Mouse (Mus musculus): ENCODE measurements at regions not wholly inside any gene's neighbourhood (a gene's known extent, or its start where the extent isn't known, plus 50 kb on each side); places are given as distances from the start of the nearest gene placed in this dataset.

DNA sequence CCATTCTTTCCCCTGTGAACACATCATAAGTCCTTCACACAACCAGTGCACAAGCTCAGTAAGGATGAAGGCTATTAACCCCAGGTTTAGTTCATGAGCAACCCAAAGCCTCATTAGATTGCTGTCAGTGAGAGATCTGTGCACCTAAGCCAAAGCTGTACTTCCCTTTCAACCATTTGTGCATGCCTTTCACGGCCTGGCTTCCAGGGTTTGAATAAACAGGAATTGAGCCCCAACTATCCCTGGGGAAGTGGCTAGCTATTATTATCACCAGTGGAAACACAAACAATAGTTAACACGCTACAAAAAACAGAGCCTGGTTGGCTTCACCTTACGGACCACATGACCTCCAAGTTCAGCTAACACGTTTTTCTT is 104.9 kb downstream of the Tmsb4x start:
- Histone ChIP-seq H3K36me3 (ENCODE audit: control insufficient read depth, insufficient read depth, low read length) (no peaks in the 10 kb centered on the region), H3K27me3 (replicated peaks; ENCODE audit: control insufficient read depth, insufficient read depth, low read length) (peaks cover 22% of the 10 kb centered on the region; the same call in 1 of the 2 replicates), H3K4me2 (ENCODE audit: low read length) (no peak overlapping the region), H3K9me3 (ENCODE audit: control insufficient read depth, low read length) (no peaks in the 10 kb centered on the region), H3K27ac (ENCODE audit: low read depth) (no peak overlapping the region), H3K4me3 (ENCODE audit: low read depth, low read length) (no peak overlapping the region), H3K9ac (ENCODE audit: low read length) (no peak overlapping the region), H3K4me1 (replicated peaks; ENCODE audit: control insufficient read depth, insufficient read depth, low read length) (no peaks in the 10 kb centered on the region)
- 49% methylated on average over 4 of the region's 4 CpGs for WGBS
- ATAC-seq (replicated peaks; ENCODE audit: low FRiP score, low TSS enrichment, low read depth) (no peak), DNase-seq (ENCODE audit: low spot score) (no peak)

GRCm38 (mm10) chrX:167103501-167104246 is 105.4 kb downstream of the Tmsb4x start:
- Histone ChIP-seq H3K9ac (ENCODE audit: low read length) (no peak overlapping the region), H3K27ac (ENCODE audit: low read depth) (no peak overlapping the region), H3K36me3 (ENCODE audit: control insufficient read depth, insufficient read depth, low read length) (no peaks in the 10 kb centered on the region), H3K9me3 (ENCODE audit: control insufficient read depth, low read length) (no peaks in the 10 kb centered on the region), H3K4me1 (replicated peaks; ENCODE audit: control insufficient read depth, insufficient read depth, low read length) (no peaks in the 10 kb centered on the region), H3K4me2 (ENCODE audit: low read length) (no peak overlapping the region), H3K27me3 (replicated peaks; ENCODE audit: control insufficient read depth, insufficient read depth, low read length) (peaks cover 22% of the 10 kb centered on the region; the same call in 1 of the 2 replicates), H3K4me3 (ENCODE audit: low read depth, low read length) (no peak overlapping the region)
- no peak for ATAC-seq (replicated peaks; ENCODE audit: low FRiP score, low TSS enrichment, low read depth)
- WGBS: 52% methylated on average over 12 of the region's 12 CpGs
- no peak for DNase-seq (ENCODE audit: low spot score)

- no peak for DNase-seq (ENCODE audit: low spot score)
- no peak overlapping the region for H3K4me2 ChIP-seq (ENCODE audit: low read length)
- no peaks in the 10 kb centered on the region for H3K4me1 ChIP-seq (replicated peaks; ENCODE audit: control insufficient read depth, insufficient read depth, low read length)
- H3K9me3 ChIP-seq (ENCODE audit: control insufficient read depth, low read length): no peaks in the 10 kb centered on the region
- WGBS: 60% methylated on average over 2 of the region's 2 CpGs
- no peak overlapping the region for H3K27ac ChIP-seq (ENCODE audit: low read depth)
- H3K27me3 ChIP-seq (replicated peaks; ENCODE audit: control insufficient read depth, insufficient read depth, low read length): 0 out of 2 replicates have a peak, but pooled peaks cover 10% of the 10 kb centered on the region
- no peak overlapping the region for H3K9ac ChIP-seq (ENCODE audit: low read length)
- no peak overlapping the region for H3K4me3 ChIP-seq (ENCODE audit: low read depth, low read length)
- no peak for ATAC-seq (replicated peaks; ENCODE audit: low FRiP score, low TSS enrichment, low read depth)
- no peaks in the 10 kb centered on the region for H3K36me3 ChIP-seq (ENCODE audit: control insufficient read depth, insufficient read depth, low read length)
These were observed 107.2 kb downstream of the Tmsb4x start for GRCm38 (mm10) chrX:167101929-167102328.

DNA sequence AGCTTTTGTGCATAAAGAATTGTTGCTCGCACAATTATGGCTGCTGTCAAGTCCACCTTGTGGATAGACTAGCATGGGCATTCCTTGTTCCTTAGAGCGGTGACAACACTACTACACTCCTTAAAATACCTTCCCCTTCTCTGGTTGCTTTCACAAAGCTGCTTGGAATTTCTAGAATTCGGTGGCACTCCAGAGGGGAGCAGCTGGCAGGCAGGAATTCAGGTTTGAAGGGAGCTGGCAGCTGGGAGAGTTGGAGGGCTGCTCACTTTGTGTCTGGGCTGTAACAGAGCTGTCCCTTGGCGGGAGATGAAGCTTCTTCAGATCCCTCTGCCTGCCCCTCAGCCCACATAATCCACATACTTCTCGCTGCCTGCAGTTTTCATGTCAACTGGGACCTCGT is 109.7 kb downstream of the Tmsb4x start:
- Histone ChIP-seq H3K27ac (ENCODE audit: low read depth) (no peak overlapping the region), H3K9ac (ENCODE audit: low read length) (no peak overlapping the region), H3K4me2 (ENCODE audit: low read length) (no peak overlapping the region), H3K9me3 (ENCODE audit: control insufficient read depth, low read length) (no peaks in the 10 kb centered on the region), H3K4me1 (replicated peaks; ENCODE audit: control insufficient read depth, insufficient read depth, low read length) (no peaks in the 10 kb centered on the region), H3K36me3 (ENCODE audit: control insufficient read depth, insufficient read depth, low read length) (no peaks in the 10 kb centered on the region), H3K4me3 (ENCODE audit: low read depth, low read length) (no peak overlapping the region), H3K27me3 (replicated peaks; ENCODE audit: control insufficient read depth, insufficient read depth, low read length) (0 out of 2 replicates have a peak, but pooled peaks cover 5% of the 10 kb centered on the region)
- DNase-seq (ENCODE audit: low spot score): no peak
- 40% methylated on average over 6 of the region's 6 CpGs for WGBS
- no peak for ATAC-seq (replicated peaks; ENCODE audit: low FRiP score, low TSS enrichment, low read depth)

DNA sequence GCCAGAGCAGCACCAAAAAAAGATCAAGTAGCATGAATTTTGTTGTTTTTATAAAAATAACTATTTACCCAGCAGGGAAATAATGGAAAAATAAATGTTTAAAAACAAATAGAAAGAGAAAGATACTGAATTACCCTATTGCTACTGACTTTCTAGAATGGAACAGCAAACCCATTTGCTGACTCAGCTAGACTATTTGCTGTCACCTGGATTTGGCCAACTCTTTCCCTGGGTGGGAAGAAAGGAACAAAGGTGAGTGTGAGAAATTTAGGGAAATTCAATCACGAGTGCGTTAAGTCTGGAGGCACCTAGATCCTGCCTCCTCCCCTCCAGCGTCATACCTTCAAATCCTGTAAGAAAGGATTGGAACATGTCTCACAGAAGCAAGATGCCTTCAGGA is 110.2 kb downstream of the Tmsb4x start:
- 74% methylated on average over 3 of the region's 3 CpGs for WGBS
- Histone ChIP-seq H3K4me3 (ENCODE audit: low read depth, low read length) (no peak overlapping the region), H3K36me3 (ENCODE audit: control insufficient read depth, insufficient read depth, low read length) (no peaks in the 10 kb centered on the region), H3K27me3 (replicated peaks; ENCODE audit: control insufficient read depth, insufficient read depth, low read length) (0 out of 2 replicates have a peak, but pooled peaks cover 3% of the 10 kb centered on the region), H3K9ac (ENCODE audit: low read length) (no peak overlapping the region), H3K27ac (ENCODE audit: low read depth) (no peak overlapping the region), H3K9me3 (ENCODE audit: control insufficient read depth, low read length) (no peaks in the 10 kb centered on the region), H3K4me2 (ENCODE audit: low read length) (no peak overlapping the region), H3K4me1 (replicated peaks; ENCODE audit: control insufficient read depth, insufficient read depth, low read length) (no peaks in the 10 kb centered on the region)
- no peak for ATAC-seq (replicated peaks; ENCODE audit: low FRiP score, low TSS enrichment, low read depth)
- no peak for DNase-seq (ENCODE audit: low spot score)

GRCm38 (mm10) chrX:167091841-167092240 is 117.3 kb downstream of the Tmsb4x start:
- no peaks in the 10 kb centered on the region for H3K9me3 ChIP-seq (ENCODE audit: control insufficient read depth, low read length)
- H3K27me3 ChIP-seq (replicated peaks; ENCODE audit: control insufficient read depth, insufficient read depth, low read length): no peaks in the 10 kb centered on the region
- H3K27ac ChIP-seq (ENCODE audit: low read depth): 0 out of 2 replicates have a peak overlapping the region, but pooled peaks have one; percentile 33
- WGBS: 53% methylated on average over 1 of the region's 1 CpGs
- DNase-seq (ENCODE audit: low spot score) (no peak), ATAC-seq (replicated peaks; ENCODE audit: low FRiP score, low TSS enrichment, low read depth) (peak; percentile 74; the same call in 1 of the 2 replicates)
- no peak overlapping the region for H3K4me2 ChIP-seq (ENCODE audit: low read length)
- H3K36me3 ChIP-seq (ENCODE audit: control insufficient read depth, insufficient read depth, low read length): no peaks in the 10 kb centered on the region
- no peaks in the 10 kb centered on the region for H3K4me1 ChIP-seq (replicated peaks; ENCODE audit: control insufficient read depth, insufficient read depth, low read length)
- H3K4me3 ChIP-seq (ENCODE audit: low read depth, low read length): no peak overlapping the region
- H3K9ac ChIP-seq (ENCODE audit: low read length): no peak overlapping the region

GRCm38 (mm10) chrX:167088930-167089329 is 120.2 kb downstream of the Tmsb4x start:
- no peak overlapping the region for H3K4me2 ChIP-seq (ENCODE audit: low read length)
- DNase-seq (ENCODE audit: low spot score) (no peak), ATAC-seq (replicated peaks; ENCODE audit: low FRiP score, low TSS enrichment, low read depth) (no peak)
- no peaks in the 10 kb centered on the region for H3K36me3 ChIP-seq (ENCODE audit: control insufficient read depth, insufficient read depth, low read length)
- H3K27ac ChIP-seq (ENCODE audit: low read depth): no peak overlapping the region
- H3K4me1 ChIP-seq (replicated peaks; ENCODE audit: control insufficient read depth, insufficient read depth, low read length): no peaks in the 10 kb centered on the region
- no peak overlapping the region for H3K4me3 ChIP-seq (ENCODE audit: low read depth, low read length)
- no peaks in the 10 kb centered on the region for H3K9me3 ChIP-seq (ENCODE audit: control insufficient read depth, low read length)
- 65% methylated on average over 3 of the region's 3 CpGs for WGBS
- H3K9ac ChIP-seq (ENCODE audit: low read length): no peak overlapping the region
- no peaks in the 10 kb centered on the region for H3K27me3 ChIP-seq (replicated peaks; ENCODE audit: control insufficient read depth, insufficient read depth, low read length)

- Histone ChIP-seq H3K9me3 (ENCODE audit: control insufficient read depth, low read length) (no peaks in the 10 kb centered on the region), H3K9ac (ENCODE audit: low read length) (no peak overlapping the region), H3K4me2 (ENCODE audit: low read length) (no peak overlapping the region), H3K27me3 (replicated peaks; ENCODE audit: control insufficient read depth, insufficient read depth, low read length) (no peaks in the 10 kb centered on the region), H3K4me3 (ENCODE audit: low read depth, low read length) (no peak overlapping the region), H3K27ac (ENCODE audit: low read depth) (no peak overlapping the region), H3K4me1 (replicated peaks; ENCODE audit: control insufficient read depth, insufficient read depth, low read length) (no peaks in the 10 kb centered on the region), H3K36me3 (ENCODE audit: control insufficient read depth, insufficient read depth, low read length) (no peaks in the 10 kb centered on the region)
- DNase-seq (ENCODE audit: low spot score): no peak
- no peak for ATAC-seq (replicated peaks; ENCODE audit: low FRiP score, low TSS enrichment, low read depth)
- WGBS: 58% methylated on average over 2 of the region's 2 CpGs
These were observed 120.7 kb downstream of the Tmsb4x start for GRCm38 (mm10) chrX:167088438-167088837.

- H3K27me3 ChIP-seq (replicated peaks; ENCODE audit: control insufficient read depth, insufficient read depth, low read length): peaks cover 5% of the 10 kb centered on the region; the same call in 1 of the 2 replicates
- H3K4me3 ChIP-seq (ENCODE audit: low read depth, low read length): no peak overlapping the region
- DNase-seq (ENCODE audit: low spot score) (no peak), ATAC-seq (replicated peaks; ENCODE audit: low FRiP score, low TSS enrichment, low read depth) (no peak)
- no peaks in the 10 kb centered on the region for H3K4me1 ChIP-seq (replicated peaks; ENCODE audit: control insufficient read depth, insufficient read depth, low read length)
- H3K9ac ChIP-seq (ENCODE audit: low read length): no peak overlapping the region
- H3K36me3 ChIP-seq (ENCODE audit: control insufficient read depth, insufficient read depth, low read length): no peaks in the 10 kb centered on the region
- no peak overlapping the region for H3K4me2 ChIP-seq (ENCODE audit: low read length)
- no peak overlapping the region for H3K27ac ChIP-seq (ENCODE audit: low read depth)
- 69% methylated on average over 3 of the region's 3 CpGs for WGBS
- no peaks in the 10 kb centered on the region for H3K9me3 ChIP-seq (ENCODE audit: control insufficient read depth, low read length)
These were observed 128.3 kb downstream of the Tmsb4x start for GRCm38 (mm10) chrX:167080821-167081220.

All from intestine, embryonic 14.5 days (tissue).